Mouse (Mus musculus) hindbrain, postnatal 0 days (tissue): ENCODE data around the gene Meis3. TPM values are rescaled to one million over a fixed set of nuclear protein-coding genes. Genes with fewer than 3 reads are reported as not detected.
A peak's percentile ranks its signal among the peaks of the same experiment; 100 is the strongest.

ENCODE experiments used
- ATAC-seq: fragments of 200-750 bp; cut with Nextera tagmentation; 2 replicates; pipeline ENCODE4 v1.8.0; 2017; ENCODE audit warnings: mild to moderate bottlenecking, moderate TSS enrichment, moderate library complexity
- DNase-seq: peaks from one replicate; pipeline ENCODE4 v3.0.0-alpha.2; 2015; ENCODE audit warnings: low spot score
- H3K27ac ChIP-seq: fragments of 300-500 bp; sonication (generic); 2 replicates; pipeline ENCODE4 v1.5.1; 2014; ENCODE audit warnings: mild to moderate bottlenecking
- H3K27me3 ChIP-seq: fragments of 300-500 bp; sonication (generic); 2 replicates; pipeline ENCODE4 v1.6.1; 2014; ENCODE audit warnings: low read length, mixed read lengths; ENCODE audit not compliant: insufficient read depth
- H3K36me3 ChIP-seq: fragments of 300-500 bp; sonication (generic); 2 replicates; pipeline ENCODE4 v1.6.1; 2014; ENCODE audit warnings: low read length, mixed read lengths; ENCODE audit not compliant: insufficient read depth
- H3K4me1 ChIP-seq: fragments of 300-500 bp; sonication (generic); 2 replicates; pipeline ENCODE4 v1.6.1; 2014; ENCODE audit warnings: antibody characterized with exemption, low read length, mixed read lengths; ENCODE audit not compliant: insufficient read depth
- H3K4me2 ChIP-seq: fragments of 300-500 bp; sonication (generic); 2 replicates; pipeline ENCODE4 v1.6.1; 2014; ENCODE audit warnings: low read depth, mild to moderate bottlenecking, low read length, moderate library complexity, mixed read lengths
- H3K4me3 ChIP-seq: fragments of 300-500 bp; sonication (generic); 2 replicates; pipeline ENCODE4 v1.5.1; 2014; ENCODE audit warnings: low read length
- H3K9ac ChIP-seq: fragments of 300-500 bp; sonication (generic); replicated peaks from 2 replicates; pipeline ENCODE4 v1.6.1; 2014; ENCODE audit warnings: mild to moderate bottlenecking, low read length, moderate library complexity, mixed read lengths
- H3K9me3 ChIP-seq: fragments of 300-500 bp; sonication (generic); 2 replicates; pipeline ENCODE4 v1.6.1; 2016; ENCODE audit warnings: low read length, mixed read lengths
- CTCF ChIP-seq: IDR thresholded peaks from 2 replicates; pipeline ENCODE4 v1.5.1; 2016; ENCODE audit warnings: antibody characterized with exemption, control low read depth, low read depth
- WGBS: fragments of 180-500 bp; shearing (Covaris S2); extraction: QIAGEN DNeasy Blood & Tissue Kit; methylation state at CpG from one replicate; pipeline ENCODE4 v1.1.7; 2014; 5-methylcytosine and 5-hydroxymethylcytosine counted together
- polyA plus RNA-seq: library from polyadenylated mRNA; unstranded; fragments of >200 nt; fragmentation: Nextera tagmentation; extraction: Ambion mirVana; gene quantifications from 2 replicates; pipeline ENCODE4 v1.2.1, GENCODE M21; 2015
- total RNA-seq: library from RNA; depleted of rRNA; stranded (reverse); fragments of >200 nt; gene quantifications from 2 replicates; pipeline ENCODE4 v1.2.3, GENCODE M21; 2014

The Meis3 gene
- total and polyA plus RNA-seq, 2 experiments from 2014 or later, result 81.3 to 84.6 TPM

- no peaks in the 10 kb centered on the region for H3K9me3 ChIP-seq
- H3K27me3 ChIP-seq, result no peaks in the 10 kb centered on the region
- no peak for TF ChIP-seq CTCF
- peak overlapping the region; percentile 79 for H3K4me3 ChIP-seq
- peak; percentile 27 for ATAC-seq
- H3K9ac ChIP-seq, result peak overlapping the region; percentile 78
- H3K27ac ChIP-seq, result peak overlapping the region; percentile 72
- DNase-seq, result no peak
- peaks cover 6% of the 10 kb centered on the region for H3K4me1 ChIP-seq
- under 1% methylated on average over 10 of the region's 10 CpGs for whole genome bisulfite sequencing
- H3K4me2 ChIP-seq, result peak overlapping the region; percentile 71
- peaks cover 7% of the 10 kb centered on the region; the same call in 1 of the 2 replicates for H3K36me3 ChIP-seq
Measured at GRCm38 (mm10) chr7:16175542-16175931, 647 bp downstream of the Meis3 start.

DNA sequence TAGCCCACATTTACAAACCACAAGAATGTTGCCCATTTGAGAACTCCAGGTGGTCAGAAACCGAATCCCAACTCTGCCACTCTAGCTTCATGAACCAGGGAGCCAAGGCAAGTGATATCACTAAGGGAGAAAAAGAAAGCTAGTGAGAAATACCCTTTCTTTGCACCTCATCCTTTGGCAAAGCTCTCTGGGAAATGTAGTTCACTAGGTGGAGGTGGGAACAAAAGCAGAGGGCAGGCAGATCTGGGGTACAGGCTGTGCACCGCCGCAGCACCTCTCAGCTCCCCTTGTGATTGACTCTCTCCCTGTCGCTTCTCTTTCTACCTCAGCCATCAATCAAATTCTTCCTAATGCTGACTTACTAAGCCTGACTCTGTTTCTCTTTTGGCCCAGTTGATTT lies 3.2 kb downstream of the Meis3 start:
- H3K9ac ChIP-seq, result no peak overlapping the region
- H3K4me2 ChIP-seq, result no peak overlapping the region
- peaks cover 6% of the 10 kb centered on the region; the same call in 1 of the 2 replicates for H3K4me1 ChIP-seq
- no peak for TF ChIP-seq CTCF
- no peak overlapping the region for H3K27ac ChIP-seq
- ATAC-seq (no peak), DNase-seq (no peak)
- no peaks in the 10 kb centered on the region for H3K27me3 ChIP-seq
- no peaks in the 10 kb centered on the region for H3K9me3 ChIP-seq
- peaks cover 12% of the 10 kb centered on the region for H3K36me3 ChIP-seq
- H3K4me3 ChIP-seq, result no peak overlapping the region
- 92% methylated on average over 4 of the region's 4 CpGs for WGBS

GRCm38 (mm10) chr7:16183663-16184062 lies 8.8 kb downstream of the Meis3 start:
- no peak overlapping the region for H3K9ac ChIP-seq
- H3K4me1 ChIP-seq, result no peaks in the 10 kb centered on the region
- peaks cover 15% of the 10 kb centered on the region; the same call in 1 of the 2 replicates for H3K36me3 ChIP-seq
- 38% methylated on average over 8 of the region's 8 CpGs for WGBS
- no peaks in the 10 kb centered on the region for H3K27me3 ChIP-seq
- H3K27ac ChIP-seq, result no peak overlapping the region
- no peak overlapping the region for H3K4me3 ChIP-seq
- ATAC-seq (no peak), DNase-seq (no peak)
- no peaks in the 10 kb centered on the region for H3K9me3 ChIP-seq
- no peak overlapping the region for H3K4me2 ChIP-seq
- no peak for TF ChIP-seq CTCF

DNA sequence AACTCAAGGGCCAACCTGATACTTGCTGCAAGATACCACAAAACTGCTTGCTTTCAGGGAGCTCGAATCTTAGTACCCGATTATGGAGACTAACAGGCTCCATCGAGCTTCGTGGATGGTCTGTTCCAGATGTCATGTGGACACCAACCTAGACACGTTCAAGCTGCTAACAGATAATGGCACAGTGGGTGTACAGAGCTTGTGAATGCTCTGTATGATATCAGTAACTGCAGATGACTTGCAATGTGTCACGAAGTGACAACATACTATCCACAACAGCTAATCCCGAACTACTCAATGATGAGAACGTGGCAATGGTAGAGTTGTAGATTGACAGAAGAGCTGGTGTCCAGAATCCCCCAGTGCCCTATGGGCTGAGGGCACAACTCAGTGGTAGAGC lies 12.6 kb downstream of the Meis3 start:
- Histone ChIP-seq H3K36me3 (peaks cover 5% of the 10 kb centered on the region; the same call in 1 of the 2 replicates), H3K9ac (no peak overlapping the region), H3K4me1 (no peaks in the 10 kb centered on the region), H3K27ac (no peak overlapping the region), H3K4me2 (no peak overlapping the region), H3K4me3 (no peak overlapping the region), H3K27me3 (no peaks in the 10 kb centered on the region), H3K9me3 (no peaks in the 10 kb centered on the region)
- ATAC-seq (no peak), DNase-seq (no peak)
- 82% methylated on average over 8 of the region's 8 CpGs for WGBS
- no peak for TF ChIP-seq CTCF

DNA sequence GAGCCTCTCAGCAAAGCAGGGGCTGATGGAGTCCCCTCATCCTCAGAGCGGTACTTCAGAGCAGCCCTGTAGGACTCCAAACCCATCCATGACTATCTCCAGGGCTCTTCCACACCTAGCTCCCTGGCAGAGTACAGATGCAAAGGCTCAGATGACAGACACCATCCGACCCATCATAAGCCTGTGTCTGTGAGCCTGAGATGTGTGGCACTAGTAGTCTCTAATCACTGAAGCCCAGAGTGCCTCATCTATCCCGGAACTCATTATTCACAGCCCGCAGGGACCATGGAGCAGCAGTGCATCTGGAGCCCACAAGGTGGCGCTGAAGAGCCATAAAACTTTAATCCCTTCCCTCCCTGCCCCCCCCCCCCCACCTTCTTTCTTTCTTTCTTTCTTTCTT lies 17.4 kb downstream of the Meis3 start:
- Histone ChIP-seq H3K4me2 (no peak overlapping the region), H3K36me3 (peaks cover 4% of the 10 kb centered on the region; the same call in 1 of the 2 replicates), H3K4me3 (no peak overlapping the region), H3K27me3 (no peaks in the 10 kb centered on the region), H3K27ac (no peak overlapping the region), H3K4me1 (no peaks in the 10 kb centered on the region), H3K9me3 (no peaks in the 10 kb centered on the region), H3K9ac (no peak overlapping the region)
- WGBS, result 15% methylated on average over 5 of the region's 5 CpGs
- DNase-seq (peak; percentile 86), ATAC-seq (peak; percentile 60)
- peak; percentile 70 for TF ChIP-seq CTCF

DNA sequence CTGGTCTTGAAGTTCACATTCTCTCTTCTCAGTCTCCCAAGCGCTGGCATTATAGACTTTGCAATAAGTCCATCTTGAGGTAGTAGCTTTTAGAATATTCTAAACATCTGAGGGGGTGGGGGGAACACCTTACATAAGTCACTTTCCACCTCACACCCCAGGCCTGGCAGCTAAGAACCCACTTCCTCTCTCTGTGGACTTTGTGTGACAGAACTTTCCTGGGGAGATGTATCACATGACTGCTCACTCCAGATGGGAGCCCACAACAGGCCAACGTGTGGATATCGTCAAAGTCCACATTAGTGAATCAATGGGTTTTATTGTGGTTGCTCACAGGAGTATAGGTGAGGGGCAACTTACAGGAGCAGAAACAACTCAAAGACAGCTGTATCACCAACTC lies 18.8 kb downstream of the Meis3 start:
- Histone ChIP-seq H3K27ac (no peak overlapping the region), H3K9ac (no peak overlapping the region), H3K4me3 (no peak overlapping the region), H3K27me3 (no peaks in the 10 kb centered on the region), H3K4me1 (no peaks in the 10 kb centered on the region), H3K9me3 (no peaks in the 10 kb centered on the region), H3K36me3 (peaks cover 18% of the 10 kb centered on the region), H3K4me2 (no peak overlapping the region)
- no peak for TF ChIP-seq CTCF
- WGBS, result 56% methylated on average over 3 of the region's 3 CpGs
- ATAC-seq, result no peak
- no peak for DNase-seq

GRCm38 (mm10) chr7:16196616-16197015 lies 21.7 kb downstream of the Meis3 start:
- 79% methylated on average over 6 of the region's 6 CpGs for WGBS
- DNase-seq (no peak), ATAC-seq (no peak)
- Histone ChIP-seq H3K4me3 (no peak overlapping the region), H3K36me3 (peaks cover 35% of the 10 kb centered on the region), H3K4me1 (no peaks in the 10 kb centered on the region), H3K27ac (no peak overlapping the region), H3K4me2 (no peak overlapping the region), H3K9me3 (no peaks in the 10 kb centered on the region), H3K27me3 (no peaks in the 10 kb centered on the region), H3K9ac (no peak overlapping the region)
- TF ChIP-seq CTCF, result no peak
